Mouse (Mus musculus) testis, adult 2 months (tissue): ENCODE data around the gene Slc22a22. TPM values are rescaled to one million over a fixed set of nuclear protein-coding genes. Genes with fewer than 3 reads are reported as not detected.

Experiments
- H3K27ac ChIP-seq: fragments of 200-500 bp; 2 replicates; pipeline ENCODE4 v1.5.1; 2012; ENCODE audit warnings: low read depth, low read length; ENCODE audit not compliant: control insufficient read depth, insufficient read depth
- H3K27me3 ChIP-seq: fragments of 200-500 bp; 2 replicates; pipeline ENCODE4 v1.6.1; 2012; ENCODE audit warnings: mild to moderate bottlenecking, low read length, moderate library complexity; ENCODE audit not compliant: control insufficient read depth, insufficient read depth
- H3K36me3 ChIP-seq: fragments of 200-500 bp; 2 replicates; pipeline ENCODE4 v1.6.1; 2012; ENCODE audit warnings: mild to moderate bottlenecking, low read length; ENCODE audit not compliant: control insufficient read depth, insufficient read depth
- H3K4me1 ChIP-seq: fragments of 200-500 bp; 2 replicates; pipeline ENCODE4 v1.6.1; 2012; ENCODE audit warnings: low read length; ENCODE audit not compliant: control insufficient read depth, insufficient read depth
- H3K4me3 ChIP-seq: fragments of 200-500 bp; 2 replicates; pipeline ENCODE4 v1.5.1; 2012; ENCODE audit warnings: low read depth, mild to moderate bottlenecking, low read length, moderate library complexity, mixed read lengths; ENCODE audit not compliant: control insufficient read depth
- CTCF ChIP-seq: fragments of 200-500 bp; IDR thresholded peaks from 2 replicates; pipeline ENCODE4 v1.5.1; 2012; ENCODE audit warnings: low read depth, mild to moderate bottlenecking, inconsistent platforms, low read length, moderate library complexity; ENCODE audit not compliant: control insufficient read depth, insufficient read depth, insufficient replicate concordance
- POLR2A ChIP-seq: fragments of 200-500 bp; IDR thresholded peaks from 2 replicates; pipeline ENCODE4 v1.6.1; 2012; ENCODE audit warnings: low read depth, mild to moderate bottlenecking, inconsistent platforms, low read length, moderate library complexity; ENCODE audit not compliant: control insufficient read depth
- polyA plus RNA-seq: library from polyadenylated mRNA; depleted of rRNA; stranded (reverse); fragments of >200 nt; gene quantifications from 2 replicates; pipeline ENCODE4 v1.2.3, GENCODE M21; 2012

Gene Slc22a22
- polyA plus RNA-seq, 1 experiment: 0.44 TPM

GRCm38 (mm10) chr15:57503656-57504055, 26.2 kb upstream of the Slc22a22 start:
- Histone ChIP-seq H3K4me1 (no peaks in the 10 kb centered on the region), H3K36me3 (no peaks in the 10 kb centered on the region), H3K27ac (no peak overlapping the region), H3K4me3 (no peak overlapping the region), H3K27me3 (no peaks in the 10 kb centered on the region)
- TF ChIP-seq POLR2A (no peak), CTCF (no peak)

- TF ChIP-seq CTCF (no peak), POLR2A (no peak)
- Histone ChIP-seq H3K27ac (no peak overlapping the region), H3K4me1 (no peaks in the 10 kb centered on the region), H3K4me3 (no peak overlapping the region), H3K36me3 (no peaks in the 10 kb centered on the region), H3K27me3 (no peaks in the 10 kb centered on the region)
Observed at GRCm38 (mm10) chr15:57501559-57501958, 24.1 kb upstream of the Slc22a22 start.

GRCm38 (mm10) chr15:57496106-57496505, 18.7 kb upstream of the Slc22a22 start:
- H3K36me3 ChIP-seq: no peaks in the 10 kb centered on the region
- no peaks in the 10 kb centered on the region for H3K4me1 ChIP-seq
- no peak overlapping the region for H3K27ac ChIP-seq
- no peak for TF ChIP-seq POLR2A
- TF ChIP-seq CTCF: no peak
- H3K27me3 ChIP-seq: no peaks in the 10 kb centered on the region
- no peak overlapping the region for H3K4me3 ChIP-seq

- no peaks in the 10 kb centered on the region for H3K4me1 ChIP-seq
Observed at GRCm38 (mm10) chr15:57482509-57482908, 5.1 kb upstream of the Slc22a22 start.

GRCm38 (mm10) chr15:57471648-57472047, 5.8 kb downstream of the Slc22a22 start:
- H3K4me3 ChIP-seq: no peak overlapping the region
- no peaks in the 10 kb centered on the region for H3K36me3 ChIP-seq
- no peaks in the 10 kb centered on the region for H3K27me3 ChIP-seq
- H3K27ac ChIP-seq: no peak overlapping the region
- H3K4me1 ChIP-seq: no peaks in the 10 kb centered on the region
- no peak for TF ChIP-seq POLR2A
- no peak for TF ChIP-seq CTCF

More at GRCm38 (mm10) chr15:57482509-57482908, 5.1 kb upstream of the Slc22a22 start:
- Histone ChIP-seq H3K4me3 (no peak overlapping the region), H3K27me3 (no peaks in the 10 kb centered on the region), H3K27ac (no peak overlapping the region), H3K36me3 (no peaks in the 10 kb centered on the region)
- no peak for TF ChIP-seq POLR2A

GRCm38 (mm10) chr15:57465996-57466395, 11.4 kb downstream of the Slc22a22 start:
- H3K36me3 ChIP-seq: no peaks in the 10 kb centered on the region
- TF ChIP-seq CTCF (no peak), POLR2A (no peak)
- no peaks in the 10 kb centered on the region for H3K4me1 ChIP-seq

GRCm38 (mm10) chr15:57465061-57465460, 12.4 kb downstream of the Slc22a22 start:
- no peaks in the 10 kb centered on the region for H3K4me1 ChIP-seq
- H3K36me3 ChIP-seq: no peaks in the 10 kb centered on the region
- no peak overlapping the region for H3K4me3 ChIP-seq
- no peak for TF ChIP-seq POLR2A
- no peak for TF ChIP-seq CTCF
- H3K27ac ChIP-seq: no peak overlapping the region
- H3K27me3 ChIP-seq: no peaks in the 10 kb centered on the region

More at GRCm38 (mm10) chr15:57465996-57466395, 11.4 kb downstream of the Slc22a22 start:
- H3K4me3 ChIP-seq: no peak overlapping the region
- H3K27me3 ChIP-seq: no peaks in the 10 kb centered on the region
- H3K27ac ChIP-seq: no peak overlapping the region

- TF ChIP-seq CTCF (no peak), POLR2A (no peak)
- Histone ChIP-seq H3K27me3 (no peaks in the 10 kb centered on the region), H3K36me3 (no peaks in the 10 kb centered on the region), H3K4me3 (no peak overlapping the region), H3K4me1 (no peaks in the 10 kb centered on the region), H3K27ac (no peak overlapping the region)
Observed at GRCm38 (mm10) chr15:57464066-57464465, 13.4 kb downstream of the Slc22a22 start.
